Mouse (Mus musculus): ENCODE results near the gene Cxcl15.
"Not testable (repeated sequence)": the region's sequence is repeated elsewhere in the genome, so short reads cannot be mapped to it uniquely, and the experiment has no call there.

The Cxcl15 gene

DNA sequence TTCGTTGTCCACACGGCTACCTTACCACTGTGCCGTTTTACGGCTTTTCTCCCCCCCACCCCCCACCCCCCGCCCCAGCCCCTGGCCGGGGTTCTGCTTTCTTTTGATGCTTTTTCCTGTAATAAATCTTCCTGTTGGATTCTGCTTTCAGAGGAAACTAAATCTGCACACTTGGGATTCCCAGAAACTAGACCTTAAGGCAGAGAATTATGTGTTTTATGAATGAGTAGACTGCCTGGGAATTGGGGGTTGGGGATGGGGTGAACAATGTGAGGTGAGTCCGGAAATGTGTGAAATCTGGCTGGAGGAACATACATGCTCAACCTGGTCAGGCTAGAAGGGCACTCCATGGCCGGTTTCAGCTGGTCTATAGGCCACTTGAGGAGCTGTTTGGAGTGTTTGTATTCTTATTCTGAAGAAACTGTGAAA lies 4.2 kb upstream of the Cxcl15 start:
- DNase-seq (ENCODE audit: low spot score) = no peak

DNA sequence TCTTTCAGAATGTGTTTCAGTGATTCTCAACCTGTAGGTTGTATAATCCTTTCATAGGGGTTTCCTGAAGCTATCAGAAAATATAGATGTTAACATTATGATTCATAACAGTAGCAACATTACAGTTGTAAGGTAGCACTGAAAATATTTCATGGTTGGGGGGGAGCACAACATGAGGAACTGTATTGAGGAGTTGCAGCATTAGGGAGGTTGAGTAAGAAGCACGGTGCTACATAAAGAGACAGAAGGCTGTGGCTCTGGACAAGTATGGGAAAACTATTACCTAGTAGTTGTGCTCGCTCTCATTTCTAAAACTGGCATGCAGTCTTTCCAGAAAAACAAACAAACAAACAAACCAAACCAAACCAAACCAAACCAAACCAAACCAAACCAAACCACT lies 1.1 kb downstream of the Cxcl15 start:
- DNase-seq (ENCODE audit: low spot score) = not testable (repeated sequence)

DNA sequence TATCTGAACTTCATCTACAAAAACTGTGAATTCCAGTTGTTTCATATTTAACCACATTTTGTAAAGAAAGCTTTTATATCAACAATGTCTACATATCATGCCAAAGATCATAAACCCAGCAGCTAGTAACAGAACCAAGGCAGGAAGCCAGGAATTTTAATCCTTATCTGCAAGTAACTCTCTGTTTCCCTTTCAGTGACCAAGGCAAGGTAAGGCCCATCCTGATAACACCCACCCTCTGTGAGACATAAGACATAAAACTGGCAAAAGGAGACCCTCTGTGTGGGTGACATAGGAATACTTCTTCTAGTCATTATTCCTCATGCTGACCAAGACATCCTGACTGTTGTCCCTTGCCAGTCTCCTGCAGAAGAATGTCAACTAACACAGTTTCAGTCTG lies 10.2 kb downstream of the Cxcl15 start:
- no peak for DNase-seq (ENCODE audit: low spot score)

DNA sequence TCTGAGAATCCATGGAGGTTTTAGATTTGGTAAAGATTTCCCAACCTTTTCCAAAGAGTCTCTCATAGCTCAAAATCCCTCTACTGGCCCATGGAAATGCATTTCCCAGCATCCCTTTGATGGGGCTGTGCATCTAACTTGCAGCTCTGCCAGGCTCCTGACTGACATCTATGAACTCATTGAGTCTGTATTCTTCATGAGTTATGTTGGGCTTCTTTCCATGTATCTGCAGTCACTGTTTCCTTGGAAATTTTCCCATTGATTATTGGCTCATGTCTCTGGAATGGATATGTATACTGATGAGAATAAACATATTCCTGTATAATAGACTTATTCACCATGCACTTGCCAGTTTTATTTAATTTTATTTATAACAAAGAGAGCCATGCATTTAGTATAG lies 11.7 kb downstream of the Cxcl15 start:
- no peak for DNase-seq (ENCODE audit: low spot score)

DNA sequence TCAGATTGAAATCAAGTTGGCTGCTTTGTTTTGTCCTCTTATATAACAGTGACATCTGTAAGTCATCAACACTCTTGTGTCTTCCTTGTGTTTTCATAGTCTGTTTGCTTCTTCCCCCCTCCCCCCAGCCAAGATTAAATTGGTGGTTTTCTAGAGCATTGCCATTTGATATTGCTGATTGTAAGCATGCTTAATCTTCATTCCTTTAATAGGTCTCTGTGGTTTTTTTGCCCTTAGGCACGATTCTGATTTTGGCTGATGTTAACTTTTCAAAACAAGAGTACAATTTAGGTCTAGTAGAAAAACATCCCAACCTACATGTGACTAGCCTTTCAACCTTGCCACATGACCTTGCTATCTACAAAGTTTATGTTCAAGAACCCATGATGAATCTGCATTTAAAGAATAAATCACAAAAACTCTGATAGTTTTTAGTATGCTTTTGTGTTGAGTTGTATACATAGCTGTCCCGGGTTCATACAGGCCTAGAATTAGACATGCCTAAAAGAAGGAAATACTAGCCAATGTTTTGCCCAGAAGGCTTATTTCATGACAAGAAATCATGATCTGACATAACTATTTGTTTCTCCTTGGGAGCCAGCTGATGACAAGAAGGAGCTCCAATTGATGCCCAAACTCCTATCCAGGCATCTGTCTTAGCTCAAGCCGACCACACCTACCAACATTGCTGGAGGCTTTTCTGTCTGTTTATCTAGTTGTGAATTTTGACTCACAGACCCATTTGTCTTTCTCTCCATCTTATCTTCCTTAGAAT lies 13.0 kb downstream of the Cxcl15 start:
- DNase-seq (ENCODE audit: low spot score) = no peak

DNA sequence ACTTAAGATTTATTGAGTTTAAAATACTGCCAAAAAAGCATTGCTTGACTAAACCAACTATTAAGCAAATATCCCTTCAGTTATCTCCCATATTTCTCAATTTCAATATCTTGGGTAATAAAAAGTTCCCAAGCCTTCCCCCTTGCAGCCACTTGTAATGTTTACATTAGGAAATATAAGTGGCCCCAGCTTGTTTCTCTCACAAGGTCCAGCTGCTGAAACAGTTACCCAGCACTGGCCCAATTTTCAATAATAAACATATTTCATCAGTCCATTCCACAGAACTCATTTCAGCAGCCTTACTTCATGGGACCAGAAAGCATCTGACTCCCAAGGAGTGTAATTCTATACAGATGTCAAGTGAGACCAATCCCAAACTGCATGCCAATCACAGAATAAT lies 25.4 kb downstream of the Cxcl15 start:
- no peak for DNase-seq (ENCODE audit: low spot score)

DNA sequence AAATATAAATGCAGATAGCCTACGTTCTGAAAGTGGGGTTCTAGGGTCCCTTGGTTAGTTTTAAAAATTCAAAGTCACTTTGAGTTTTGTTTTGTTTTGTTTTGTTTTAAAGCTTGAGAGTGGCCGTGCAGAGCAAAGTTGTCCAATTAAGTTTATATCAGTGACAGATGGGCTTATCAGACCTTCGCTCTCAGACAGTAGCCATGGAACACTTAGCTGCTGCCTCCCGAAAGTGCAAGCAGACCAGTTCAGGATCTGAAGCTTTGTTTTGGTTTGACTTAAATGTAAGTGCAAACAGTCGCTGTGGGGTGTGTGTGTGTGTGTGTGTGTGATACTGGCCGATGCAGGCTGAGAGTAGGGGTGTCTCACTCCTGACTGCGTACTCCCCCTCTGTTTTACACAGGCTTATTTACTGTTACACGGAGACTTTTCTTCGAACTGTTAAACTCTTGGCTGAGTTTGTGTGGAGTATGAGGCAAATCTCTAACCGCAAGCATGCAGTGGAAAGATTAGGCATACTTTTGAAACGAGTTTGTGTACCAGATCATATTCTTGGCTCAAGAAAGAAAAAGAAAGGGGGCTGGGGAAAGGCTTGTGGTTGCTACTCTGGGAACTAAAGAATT lies 37.9 kb downstream of the Cxcl15 start:
- DNase-seq (ENCODE audit: low spot score) = no peak

DNA sequence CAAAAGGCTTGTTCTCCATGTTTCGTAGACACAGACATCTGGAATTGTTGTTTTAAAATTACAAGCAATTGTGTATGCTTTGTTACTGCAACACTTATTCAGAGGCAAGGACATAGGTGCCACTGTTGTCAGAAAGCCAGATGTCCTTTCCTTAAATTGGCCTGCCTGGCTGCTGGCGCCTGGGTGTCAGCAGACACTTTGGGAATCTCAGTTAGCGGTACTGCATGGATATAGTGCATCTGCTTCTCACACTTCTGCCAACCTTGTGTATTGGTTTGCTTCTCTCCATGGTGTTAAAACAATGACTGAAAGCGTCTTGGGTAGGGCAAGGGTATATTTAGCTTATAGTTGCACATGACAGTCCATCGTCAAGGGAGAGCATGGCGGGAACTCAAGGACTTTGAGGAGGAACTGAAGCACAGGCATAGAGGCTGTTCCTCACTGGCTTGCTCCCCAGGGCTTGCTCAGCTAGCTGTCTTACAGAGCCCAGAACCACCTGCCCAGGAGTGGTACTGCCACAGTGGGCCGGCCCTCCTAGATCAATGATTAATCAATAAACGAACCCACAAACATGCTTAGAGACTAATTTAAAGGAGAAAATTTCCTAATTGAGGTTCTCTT lies 38.5 kb downstream of the Cxcl15 start:
- no peak for DNase-seq (ENCODE audit: low spot score)

DNA sequence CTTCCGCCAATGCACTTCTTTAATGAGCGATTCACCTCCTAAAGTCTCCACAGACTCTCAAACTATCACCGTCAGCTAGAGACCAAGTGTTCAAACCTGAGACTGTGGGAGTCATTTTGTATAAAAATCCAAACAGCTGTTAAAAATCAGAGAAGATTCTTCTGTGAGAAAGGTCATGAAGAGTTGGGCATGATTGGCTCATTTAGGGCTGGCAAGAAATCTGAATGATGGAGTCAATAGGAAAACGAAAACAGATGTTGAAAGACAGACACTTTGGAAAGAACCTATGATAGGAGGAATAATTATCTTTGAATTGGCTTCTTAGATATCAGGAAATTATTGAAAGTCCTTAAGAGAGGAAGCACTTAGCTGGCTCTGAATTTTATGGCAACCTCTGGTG lies 40.1 kb downstream of the Cxcl15 start:
- no peak for DNase-seq (ENCODE audit: low spot score)

DNA sequence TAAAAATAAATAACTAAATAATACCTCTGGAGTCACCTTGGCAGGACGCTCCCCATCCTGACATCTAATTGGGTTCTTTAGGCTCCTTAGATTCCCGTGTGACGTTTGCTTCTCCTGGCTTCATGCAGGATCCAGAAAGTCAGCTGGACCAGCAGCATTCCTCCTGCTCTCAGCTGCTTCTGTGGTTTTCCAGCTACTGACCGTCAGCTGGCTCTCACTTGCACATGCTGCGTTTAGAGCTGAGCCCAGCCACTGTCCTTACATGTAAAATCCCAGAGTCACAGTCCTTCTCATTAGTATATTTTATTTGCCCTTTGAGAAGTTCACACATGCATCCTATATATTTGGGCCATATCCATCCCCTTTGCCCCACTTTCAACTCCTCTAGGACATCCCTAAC lies 44.2 kb downstream of the Cxcl15 start:
- DNase-seq (ENCODE audit: low spot score) = no peak

DNA sequence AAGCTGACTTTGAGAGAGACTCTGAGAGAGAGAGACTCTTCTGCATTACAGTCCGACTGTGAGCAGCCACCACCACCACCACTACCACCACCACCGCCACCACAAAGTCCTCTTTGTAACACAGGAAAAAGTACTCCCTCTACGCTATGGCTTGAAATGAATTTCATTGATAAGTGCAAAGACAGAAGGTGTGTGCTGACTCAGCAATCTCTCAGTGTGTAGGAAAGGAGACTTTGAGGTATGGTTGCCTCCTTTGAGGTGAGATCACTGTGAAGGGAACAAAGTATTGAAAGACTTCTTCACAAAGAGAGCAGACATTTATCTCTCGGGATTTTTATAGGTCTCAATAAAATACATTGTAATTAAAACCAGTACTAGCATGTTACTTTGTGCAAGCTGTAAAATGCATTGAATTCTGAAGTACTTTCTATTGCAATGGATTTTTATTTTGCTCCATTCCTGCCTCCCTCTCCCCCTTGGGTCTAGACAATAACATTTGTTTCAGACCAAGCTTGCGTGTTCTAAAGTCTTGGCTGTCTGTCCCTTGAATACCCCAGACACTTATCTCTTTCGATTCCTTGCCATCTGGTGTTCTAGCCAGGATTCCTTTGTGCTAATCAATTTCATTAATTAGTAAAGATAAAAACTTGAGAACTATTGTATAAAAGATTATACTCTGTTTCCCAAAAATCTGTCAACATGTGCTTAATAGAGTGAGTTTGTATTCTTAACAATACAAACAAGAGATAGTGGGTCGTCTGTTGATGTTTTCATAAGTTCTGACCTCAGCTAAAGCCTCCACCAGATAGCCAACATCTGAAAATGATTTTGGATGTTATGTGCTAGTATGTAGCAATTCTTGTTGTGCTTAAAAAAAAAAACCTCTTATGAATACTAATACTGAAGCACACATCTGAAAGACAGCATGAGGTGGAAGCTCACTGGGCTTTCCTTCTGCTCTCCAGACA lies 46.9 kb downstream of the Cxcl15 start:
- no peak for DNase-seq (ENCODE audit: low spot score)

DNA sequence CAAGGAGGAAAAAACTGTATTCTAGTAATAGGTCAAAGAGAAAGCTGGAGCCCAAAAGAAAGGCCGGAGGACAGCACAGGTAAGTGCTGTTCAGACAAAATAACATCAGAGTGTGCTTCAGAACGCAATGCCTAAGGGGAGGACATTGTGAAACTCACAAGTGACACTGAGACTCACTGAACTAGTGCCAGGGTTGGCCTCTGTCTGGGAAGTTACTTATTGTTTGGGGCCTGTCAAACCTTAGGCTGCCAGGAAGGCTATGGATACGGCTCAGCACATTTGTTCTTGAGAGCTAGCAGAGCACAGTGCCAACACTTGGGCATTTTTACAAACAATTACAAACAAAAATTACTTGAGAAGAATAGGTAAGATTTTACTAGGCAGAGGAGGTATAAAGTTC lies 49.6 kb downstream of the Cxcl15 start:
- no peak for DNase-seq (ENCODE audit: low spot score)

DNA sequence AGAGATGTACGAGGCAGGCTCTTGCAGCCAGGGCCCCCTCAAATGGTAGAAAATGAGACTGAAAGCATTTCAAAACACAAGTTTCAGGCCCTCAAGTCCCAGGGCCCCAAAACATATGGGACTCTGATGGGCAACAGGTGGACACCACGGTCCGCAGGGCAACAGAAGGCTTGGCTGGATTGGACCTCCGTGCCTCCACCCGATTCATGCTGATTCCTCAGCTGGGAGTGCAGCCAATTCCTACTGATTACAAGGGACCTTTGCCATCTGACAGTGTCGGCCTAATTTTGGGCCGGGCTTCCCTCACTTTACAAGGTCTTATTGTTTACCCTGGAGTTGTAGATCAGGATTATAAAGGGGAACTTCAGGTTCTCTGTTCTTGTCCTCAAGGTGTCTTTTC lies 55.8 kb downstream of the Cxcl15 start:
- not testable (repeated sequence) for DNase-seq (ENCODE audit: low spot score)

DNA sequence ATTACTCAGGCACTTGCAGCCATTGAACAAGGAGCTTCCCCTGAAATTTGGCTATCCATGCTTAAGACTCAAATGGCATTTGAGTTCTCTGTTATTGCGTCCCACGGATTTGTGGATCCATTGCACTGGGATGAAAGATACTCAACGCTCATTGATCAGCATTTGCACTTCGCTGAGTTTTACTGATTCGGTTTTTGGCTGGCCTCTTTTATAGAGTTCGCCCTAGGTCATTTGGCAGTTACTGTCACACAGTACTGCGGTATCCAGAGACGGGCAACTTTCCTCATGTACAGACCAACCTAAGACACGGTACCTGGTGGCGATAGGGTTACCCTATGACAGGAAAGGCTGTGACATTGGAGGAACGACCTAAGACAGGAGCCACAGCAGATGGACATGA lies 57.1 kb downstream of the Cxcl15 start:
- DNase-seq (ENCODE audit: low spot score) = not testable (repeated sequence)
